Mouse (Mus musculus) layer of hippocampus, postnatal 25 days (tissue): ENCODE data around the gene Rnf214. TPM values are rescaled to one million over a fixed set of nuclear protein-coding genes. Genes with fewer than 3 reads are reported as not detected.

Source experiments
- DNase-seq, 2 experiments: peaks; one replicate each; pipeline ENCODE4 v3.0.0; 2022; ENCODE audit warnings: mixed read lengths in 2 of 2, low spot score in 1 of 2; ENCODE audit errors: extremely low spot score in 1 of 2
- microRNA-seq, 2 experiments: library from miRNA; unstranded; fragments of <30 nt; microRNA quantifications; one replicate each; pipeline ENCODE4 v1.2.0; 2021
- total RNA-seq, 2 experiments: library from RNA; stranded (reverse); gene quantifications; 2 replicates each; pipeline ENCODE4 v1.2.3; 2021

The Rnf214 gene
- total RNA-seq, 2 experiments from 2014 or later = 63.6 to 69.3 TPM

GRCm38 (mm10) chr9:45827663-45828290 is 78.9 kb downstream of the Rnf214 start:
- no peak for DNase-seq

- no peak for DNase-seq
Observed at GRCm38 (mm10) chr9:45818406-45819011, 88.2 kb downstream of the Rnf214 start.

GRCm38 (mm10) chr9:45815525-45815924 is 91.2 kb downstream of the Rnf214 start:
- no peak for DNase-seq

- no peak for DNase-seq
Observed at GRCm38 (mm10) chr9:45815113-45815512, 91.6 kb downstream of the Rnf214 start.

Small RNA genes within 50 kb of the gene (microRNA-seq; reads per million reads assigned to microRNA genes)
- 0.37 to 0.40 reads per million in 2 experiments for gene Mir7087

Other genes starting within 250 kb of the Rnf214 start
- 10 to 100 TPM in 1 of 2 experiments, 1 to 10 TPM in 1; 9.0 to 14.8 TPM for gene Cep164, start 78.2 kb downstream of the Rnf214 start, total RNA-seq
- 100 to 1,000 TPM in 1 of 2 experiments, 10 to 100 TPM in 1; 95.4 to 107 TPM for gene Bace1, start 68.3 kb downstream of the Rnf214 start, total RNA-seq
- gene Pcsk7, start 414 bp downstream of the Rnf214 start, total RNA-seq = 10 to 100 TPM; 18.0 to 24.7 TPM
- gene Tagln, start 29.1 kb upstream of the Rnf214 start, total RNA-seq = 10 to 100 TPM in 1 of 2 experiments, 1 to 10 TPM in 1; 9.9 to 13.0 TPM
- 10 to 100 TPM; 89.2 to 97.9 TPM for gene Sidt2, start 48.3 kb upstream of the Rnf214 start, total RNA-seq
- gene Pafah1b2, start 105.8 kb upstream of the Rnf214 start, total RNA-seq = 100 to 1,000 TPM; 212 to 221 TPM
- gene Sik3, start 105.9 kb upstream of the Rnf214 start, total RNA-seq = 100 to 1,000 TPM; 136 to 138 TPM